Mouse (Mus musculus): ENCODE data around the gene Kyat1. TPM values are rescaled to one million over a fixed set of nuclear protein-coding genes. Genes with fewer than 3 reads are reported as not detected.

Gene Kyat1
- polyA plus RNA-seq, 1 experiment from 2014 or later, result 15.6 TPM

GRCm38 (mm10) chr2:30244595-30245178 is 39.0 kb upstream of the Kyat1 start:
- 56% methylated on average over 7 of the region's 7 CpGs for WGBS
- H3K36me3 ChIP-seq (ENCODE audit: control insufficient read depth, insufficient read depth, low read length), result peaks cover 52% of the 10 kb centered on the region
- DNase-seq (ENCODE audit: low spot score), result no peak
- H3K4me2 ChIP-seq (ENCODE audit: low read length), result no peak overlapping the region
- peak; percentile 26; the same call in 1 of the 2 replicates for ATAC-seq (replicated peaks; ENCODE audit: low FRiP score, low TSS enrichment, low read depth)
- no peak overlapping the region for H3K4me3 ChIP-seq (ENCODE audit: low read depth, low read length)
- H3K27me3 ChIP-seq (replicated peaks; ENCODE audit: control insufficient read depth, insufficient read depth, low read length), result no peaks in the 10 kb centered on the region
- no peak overlapping the region for H3K9ac ChIP-seq (ENCODE audit: low read length)
- H3K9me3 ChIP-seq (ENCODE audit: control insufficient read depth, low read length), result no peaks in the 10 kb centered on the region
- H3K4me1 ChIP-seq (replicated peaks; ENCODE audit: control insufficient read depth, insufficient read depth, low read length), result 0 out of 2 replicates have a peak, but pooled peaks cover under 1% of the 10 kb centered on the region
- peak overlapping the region; percentile 29; the same call in 1 of the 2 replicates for H3K27ac ChIP-seq (ENCODE audit: low read depth)

GRCm38 (mm10) chr2:30243391-30243790 is 37.7 kb upstream of the Kyat1 start:
- no peak for ATAC-seq (replicated peaks; ENCODE audit: low FRiP score, low TSS enrichment, low read depth)
- H3K4me1 ChIP-seq (replicated peaks; ENCODE audit: control insufficient read depth, insufficient read depth, low read length), result peaks cover 13% of the 10 kb centered on the region

DNA sequence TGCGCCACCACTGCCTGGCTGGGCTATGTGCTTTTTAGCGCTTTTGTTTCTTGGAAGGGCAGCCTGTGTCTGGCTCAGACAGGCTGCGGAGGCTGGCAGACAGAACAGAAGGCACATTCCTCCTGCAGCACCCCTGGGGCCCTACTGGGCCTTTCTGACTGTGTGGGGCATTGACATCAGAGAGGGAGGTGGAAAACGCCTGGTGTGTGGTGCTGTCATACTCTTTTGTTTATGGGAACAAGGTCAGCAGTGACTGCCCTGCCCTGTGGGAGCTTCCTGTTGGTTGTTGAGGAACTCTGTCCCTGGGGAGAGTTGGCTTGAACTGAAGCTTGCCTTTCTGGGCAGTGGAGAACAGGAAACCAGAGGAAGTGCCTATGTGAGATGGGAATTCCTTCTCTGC is 36.9 kb upstream of the Kyat1 start:
- no peak overlapping the region for H3K9ac ChIP-seq (ENCODE audit: low read length)
- no peak overlapping the region for H3K27ac ChIP-seq (ENCODE audit: low read depth)
- H3K4me2 ChIP-seq (ENCODE audit: low read length), result no peak overlapping the region
- H3K4me1 ChIP-seq (replicated peaks; ENCODE audit: control insufficient read depth, insufficient read depth, low read length), result peaks cover 14% of the 10 kb centered on the region
- peaks cover 32% of the 10 kb centered on the region for H3K36me3 ChIP-seq (ENCODE audit: control insufficient read depth, insufficient read depth, low read length)
- H3K4me3 ChIP-seq (ENCODE audit: low read depth, low read length), result no peak overlapping the region
- DNase-seq (ENCODE audit: low spot score) (no peak), ATAC-seq (replicated peaks; ENCODE audit: low FRiP score, low TSS enrichment, low read depth) (no peak)
- WGBS, result 41% methylated on average over 4 of the region's 4 CpGs
- no peaks in the 10 kb centered on the region for H3K27me3 ChIP-seq (replicated peaks; ENCODE audit: control insufficient read depth, insufficient read depth, low read length)
- H3K9me3 ChIP-seq (ENCODE audit: control insufficient read depth, low read length), result no peaks in the 10 kb centered on the region

More at GRCm38 (mm10) chr2:30243391-30243790, 37.7 kb upstream of the Kyat1 start:
- WGBS, result 93% methylated on average over 4 of the region's 4 CpGs
- Histone ChIP-seq H3K27me3 (replicated peaks; ENCODE audit: control insufficient read depth, insufficient read depth, low read length) (no peaks in the 10 kb centered on the region), H3K9ac (ENCODE audit: low read length) (no peak overlapping the region), H3K4me3 (ENCODE audit: low read depth, low read length) (no peak overlapping the region), H3K36me3 (ENCODE audit: control insufficient read depth, insufficient read depth, low read length) (peaks cover 40% of the 10 kb centered on the region), H3K9me3 (ENCODE audit: control insufficient read depth, low read length) (no peaks in the 10 kb centered on the region), H3K27ac (ENCODE audit: low read depth) (no peak overlapping the region), H3K4me2 (ENCODE audit: low read length) (no peak overlapping the region)
- no peak for DNase-seq (ENCODE audit: low spot score)

DNA sequence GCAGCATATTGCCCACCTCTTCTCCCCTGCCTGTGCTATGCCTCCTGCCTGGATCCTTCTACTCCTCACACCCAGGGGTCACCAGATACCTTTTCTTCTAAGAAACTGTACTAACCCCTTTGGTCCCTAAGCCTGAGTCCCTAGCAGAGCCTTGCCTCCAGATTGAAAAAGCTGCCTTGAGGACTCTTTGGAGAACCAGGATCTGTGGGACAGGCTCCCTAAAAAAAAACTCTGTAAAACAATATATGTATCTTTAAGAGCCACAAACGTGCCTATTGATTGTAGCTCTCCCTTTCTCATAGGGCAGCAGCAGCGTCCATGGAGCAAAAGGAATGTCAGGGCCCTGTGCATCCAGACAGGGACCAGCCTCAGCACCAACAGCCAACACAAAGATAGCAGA is 34.6 kb upstream of the Kyat1 start, which contains the start of gene Gm28035:
Gene Gm28035, plus strand, starts transcription at position 301 of the 400 bp plus-strand sequence.
- 75% methylated on average over 2 of the region's 2 CpGs for WGBS
- no peak for DNase-seq (ENCODE audit: low spot score)
- H3K27me3 ChIP-seq (replicated peaks; ENCODE audit: control insufficient read depth, insufficient read depth, low read length), result no peaks in the 10 kb centered on the region
- 0 out of 2 replicates have a peak within 1 kb of the TSS, but pooled peaks have one; percentile 20 for H3K9ac ChIP-seq (ENCODE audit: low read length)
- ATAC-seq (replicated peaks; ENCODE audit: low FRiP score, low TSS enrichment, low read depth), result no peak
- peak within 1 kb of the TSS; percentile 89 for H3K4me2 ChIP-seq (ENCODE audit: low read length)
- H3K4me1 ChIP-seq (replicated peaks; ENCODE audit: control insufficient read depth, insufficient read depth, low read length), result peaks cover 23% of the 10 kb centered on the region
- no peaks in the 10 kb centered on the region for H3K9me3 ChIP-seq (ENCODE audit: control insufficient read depth, low read length)
- H3K27ac ChIP-seq (ENCODE audit: low read depth), result 0 out of 2 replicates have a peak within 1 kb of the TSS, but pooled peaks have one; percentile 5
- H3K4me3 ChIP-seq (ENCODE audit: low read depth, low read length), result no peak within 1 kb of the TSS
- H3K36me3 ChIP-seq (ENCODE audit: control insufficient read depth, insufficient read depth, low read length), result peaks cover 32% of the 10 kb centered on the region

GRCm38 (mm10) chr2:30239777-30240176 is 34.1 kb upstream of the Kyat1 start:
- Histone ChIP-seq H3K9me3 (ENCODE audit: control insufficient read depth, low read length) (no peaks in the 10 kb centered on the region), H3K4me1 (replicated peaks; ENCODE audit: control insufficient read depth, insufficient read depth, low read length) (peaks cover 23% of the 10 kb centered on the region), H3K4me2 (ENCODE audit: low read length) (no peak overlapping the region; the same call in 1 of the 2 replicates), H3K36me3 (ENCODE audit: control insufficient read depth, insufficient read depth, low read length) (peaks cover 32% of the 10 kb centered on the region), H3K4me3 (ENCODE audit: low read depth, low read length) (no peak overlapping the region), H3K27ac (ENCODE audit: low read depth) (0 out of 2 replicates have a peak overlapping the region, but pooled peaks have one; percentile 5), H3K27me3 (replicated peaks; ENCODE audit: control insufficient read depth, insufficient read depth, low read length) (no peaks in the 10 kb centered on the region), H3K9ac (ENCODE audit: low read length) (no peak overlapping the region)
- DNase-seq (ENCODE audit: low spot score) (no peak), ATAC-seq (replicated peaks; ENCODE audit: low FRiP score, low TSS enrichment, low read depth) (no peak)
- WGBS, result 69% methylated on average over 4 of the region's 4 CpGs

DNA sequence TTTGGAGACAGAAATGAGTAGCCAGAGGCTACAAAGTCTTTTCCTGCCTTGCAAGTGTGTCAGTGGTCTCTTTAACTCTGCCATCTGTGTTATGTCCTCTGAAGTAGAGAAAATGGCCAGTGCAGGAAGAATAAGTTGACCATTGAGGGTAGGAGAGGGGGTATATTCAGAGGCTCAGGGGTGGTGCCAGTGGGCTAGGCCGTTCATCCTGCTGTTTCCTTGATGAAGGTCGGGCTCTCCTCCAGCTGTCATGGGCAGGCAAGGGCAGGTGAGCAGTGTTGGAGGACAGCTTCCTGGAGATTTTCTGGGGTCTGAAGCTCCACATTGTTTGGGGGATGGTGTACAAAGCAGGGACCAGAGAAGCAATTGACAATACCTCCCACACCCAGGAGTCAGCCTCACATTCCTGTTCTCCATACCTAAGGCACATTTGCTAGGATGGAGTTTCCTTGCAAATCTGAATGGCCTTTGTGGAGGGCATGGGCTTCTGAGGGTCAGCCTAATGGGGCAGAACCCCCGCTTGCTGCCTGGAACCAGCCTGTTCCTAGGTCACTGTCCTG is 33.3 kb upstream of the Kyat1 start:
- H3K4me3 ChIP-seq (ENCODE audit: low read depth, low read length), result peak overlapping the region; percentile 64
- H3K27ac ChIP-seq (ENCODE audit: low read depth), result no peak overlapping the region
- DNase-seq (ENCODE audit: low spot score) (no peak), ATAC-seq (replicated peaks; ENCODE audit: low FRiP score, low TSS enrichment, low read depth) (no peak)
- no peaks in the 10 kb centered on the region for H3K9me3 ChIP-seq (ENCODE audit: control insufficient read depth, low read length)
- peaks cover 29% of the 10 kb centered on the region for H3K36me3 ChIP-seq (ENCODE audit: control insufficient read depth, insufficient read depth, low read length)
- 71% methylated on average over 3 of the region's 3 CpGs for WGBS
- peak overlapping the region; percentile 89 for H3K4me2 ChIP-seq (ENCODE audit: low read length)
- H3K9ac ChIP-seq (ENCODE audit: low read length), result peak overlapping the region; percentile 78
- H3K27me3 ChIP-seq (replicated peaks; ENCODE audit: control insufficient read depth, insufficient read depth, low read length), result no peaks in the 10 kb centered on the region
- H3K4me1 ChIP-seq (replicated peaks; ENCODE audit: control insufficient read depth, insufficient read depth, low read length), result peaks cover 23% of the 10 kb centered on the region

DNA sequence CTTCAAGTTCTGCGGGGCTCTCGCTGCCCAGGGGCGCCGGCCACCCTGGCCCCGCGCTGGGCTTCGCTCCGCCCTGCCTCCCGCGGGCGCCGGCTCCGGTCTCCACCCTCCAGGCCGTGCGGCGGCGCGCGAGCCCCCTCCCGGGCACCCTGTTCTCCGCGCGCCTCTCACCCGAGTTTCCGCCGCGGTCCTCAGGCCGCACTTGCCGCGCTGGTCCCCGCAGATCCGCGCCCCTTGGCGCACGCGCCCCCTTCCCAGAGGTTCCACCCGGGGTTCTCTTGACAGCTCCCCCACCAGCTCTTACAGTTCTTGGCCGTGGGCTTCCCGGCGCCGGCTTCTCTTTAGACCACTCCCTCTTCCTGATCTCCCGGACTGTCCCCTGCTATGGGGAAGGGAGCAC is 32.2 kb upstream of the Kyat1 start:
- WGBS, result under 1% methylated on average over 37 of the region's 42 CpGs
- Histone ChIP-seq H3K4me1 (replicated peaks; ENCODE audit: control insufficient read depth, insufficient read depth, low read length) (peaks cover 23% of the 10 kb centered on the region), H3K9me3 (ENCODE audit: control insufficient read depth, low read length) (no peaks in the 10 kb centered on the region), H3K4me2 (ENCODE audit: low read length) (peak overlapping the region; percentile 89), H3K9ac (ENCODE audit: low read length) (peak overlapping the region; percentile 78), H3K27ac (ENCODE audit: low read depth) (peak overlapping the region; percentile 87), H3K27me3 (replicated peaks; ENCODE audit: control insufficient read depth, insufficient read depth, low read length) (no peaks in the 10 kb centered on the region), H3K36me3 (ENCODE audit: control insufficient read depth, insufficient read depth, low read length) (peaks cover 23% of the 10 kb centered on the region), H3K4me3 (ENCODE audit: low read depth, low read length) (peak overlapping the region; percentile 64)
- DNase-seq (ENCODE audit: low spot score), result peak; percentile 87
- peak; percentile 90 for ATAC-seq (replicated peaks; ENCODE audit: low FRiP score, low TSS enrichment, low read depth)

DNA sequence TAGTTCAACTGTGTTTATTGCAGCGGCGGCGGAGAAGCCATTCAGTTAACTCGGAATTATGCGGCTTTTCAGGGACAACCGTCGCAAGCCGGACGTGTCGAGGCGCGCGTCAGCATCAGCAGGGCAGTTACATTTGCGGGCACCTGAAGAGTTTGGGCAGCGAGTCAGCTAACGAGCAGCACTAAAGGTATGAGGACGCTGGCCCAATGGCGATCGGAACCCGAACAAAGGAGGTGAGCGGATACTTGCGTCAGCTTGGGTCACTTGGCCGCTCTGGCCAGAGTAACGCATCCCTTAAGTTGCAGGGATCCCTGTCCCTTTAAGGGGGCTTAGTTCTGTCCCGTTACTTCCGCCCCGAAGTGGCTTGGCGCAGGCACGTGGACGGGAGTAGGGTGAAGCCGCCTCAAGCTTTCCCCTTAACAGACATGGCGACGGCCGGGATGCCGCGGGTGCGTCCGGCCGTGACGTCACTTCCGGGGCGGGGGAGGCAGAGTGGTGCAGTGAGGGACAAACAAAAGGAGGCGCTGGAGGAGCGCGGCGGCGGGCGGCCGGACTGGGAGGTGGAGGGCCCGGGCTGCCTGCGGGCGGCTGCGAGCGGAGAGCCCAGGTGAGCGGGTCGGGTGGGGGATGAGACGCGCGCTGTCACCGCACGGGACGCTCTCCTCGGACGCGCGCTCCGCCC is 31.7 kb upstream of the Kyat1 start, which contains the start of gene Lrrc8a:
Gene Lrrc8a, plus strand, starts transcription at position 517 of the 682 bp plus-strand sequence.
- H3K27ac ChIP-seq (ENCODE audit: low read depth), result peak within 1 kb of the TSS; percentile 87
- ATAC-seq (replicated peaks; ENCODE audit: low FRiP score, low TSS enrichment, low read depth), result peak; percentile 97
- peaks cover 21% of the 10 kb centered on the region for H3K36me3 ChIP-seq (ENCODE audit: control insufficient read depth, insufficient read depth, low read length)
- peak; percentile 100 for DNase-seq (ENCODE audit: low spot score)
- WGBS, result under 1% methylated on average over 58 of the region's 67 CpGs
- peak within 1 kb of the TSS; percentile 64 for H3K4me3 ChIP-seq (ENCODE audit: low read depth, low read length)
- H3K27me3 ChIP-seq (replicated peaks; ENCODE audit: control insufficient read depth, insufficient read depth, low read length), result no peaks in the 10 kb centered on the region
- no peaks in the 10 kb centered on the region for H3K9me3 ChIP-seq (ENCODE audit: control insufficient read depth, low read length)
- H3K9ac ChIP-seq (ENCODE audit: low read length), result peak within 1 kb of the TSS; percentile 78
- peaks cover 23% of the 10 kb centered on the region for H3K4me1 ChIP-seq (replicated peaks; ENCODE audit: control insufficient read depth, insufficient read depth, low read length)
- H3K4me2 ChIP-seq (ENCODE audit: low read length), result peak within 1 kb of the TSS; percentile 89
